Mouse (Mus musculus): ENCODE data around the gene Zzef1. TPM values are rescaled to one million over a fixed set of nuclear protein-coding genes. Genes with fewer than 3 reads are reported as not detected.

Zzef1 gene
- polyA plus RNA-seq, 1 experiment from 2014 or later = 14.3 TPM

DNA sequence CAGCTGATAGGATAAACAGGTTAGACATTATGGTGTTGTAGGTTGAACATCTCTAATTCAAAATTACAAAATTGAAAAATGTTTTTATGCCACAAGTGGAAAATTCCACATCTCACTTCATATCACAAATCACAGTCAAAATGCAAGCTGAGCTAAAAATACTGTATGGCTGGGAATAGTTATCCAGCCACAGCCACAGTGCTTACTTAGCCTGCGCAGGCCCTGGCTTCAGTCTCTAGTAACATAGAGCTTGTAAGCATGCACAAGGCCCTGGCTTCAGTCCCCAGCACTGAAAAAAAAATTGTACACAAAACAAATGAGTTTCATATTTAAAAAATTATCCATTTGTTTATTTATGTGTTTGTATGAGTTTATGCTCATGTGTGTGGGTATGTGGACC lies 56.1 kb downstream of the Zzef1 start:
- H3K36me3 ChIP-seq = peaks cover 76% of the 10 kb centered on the region

DNA sequence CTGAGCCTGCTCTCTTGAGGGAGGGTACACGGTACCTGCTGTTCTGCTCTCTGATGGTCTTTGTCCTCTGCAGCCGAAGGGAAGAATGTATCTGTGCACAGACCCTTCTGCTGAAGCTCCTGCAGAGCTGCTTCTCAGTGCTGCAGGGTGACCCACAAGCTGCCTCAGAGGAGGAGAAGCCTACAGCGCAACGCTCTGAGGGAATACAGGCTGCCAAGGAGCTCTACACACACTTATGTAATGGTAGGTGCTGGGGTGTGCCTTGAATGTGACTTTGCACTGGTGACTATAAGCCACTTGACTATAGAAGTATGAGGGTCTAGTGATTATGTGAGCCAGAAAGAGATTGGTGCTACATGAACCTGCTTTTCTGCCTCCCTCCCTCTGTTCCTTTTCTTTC lies 57.1 kb downstream of the Zzef1 start:
- H3K36me3 ChIP-seq = peaks cover 79% of the 10 kb centered on the region

More for the DNA sequence above, 56.1 kb downstream of the Zzef1 start:
- no peak for ATAC-seq (ENCODE audit: low FRiP score)
- Histone ChIP-seq H3K27me3 (no peaks in the 10 kb centered on the region), H3K9ac (no peak overlapping the region), H3K27ac (no peak overlapping the region), H3K9me3 (replicated peaks) (no peaks in the 10 kb centered on the region), H3K4me2 (replicated peaks) (no peak overlapping the region), H3K4me3 (no peak overlapping the region), H3K4me1 (no peaks in the 10 kb centered on the region)
- WGBS = 95% methylated on average over 1 of the region's 1 CpGs

DNA sequence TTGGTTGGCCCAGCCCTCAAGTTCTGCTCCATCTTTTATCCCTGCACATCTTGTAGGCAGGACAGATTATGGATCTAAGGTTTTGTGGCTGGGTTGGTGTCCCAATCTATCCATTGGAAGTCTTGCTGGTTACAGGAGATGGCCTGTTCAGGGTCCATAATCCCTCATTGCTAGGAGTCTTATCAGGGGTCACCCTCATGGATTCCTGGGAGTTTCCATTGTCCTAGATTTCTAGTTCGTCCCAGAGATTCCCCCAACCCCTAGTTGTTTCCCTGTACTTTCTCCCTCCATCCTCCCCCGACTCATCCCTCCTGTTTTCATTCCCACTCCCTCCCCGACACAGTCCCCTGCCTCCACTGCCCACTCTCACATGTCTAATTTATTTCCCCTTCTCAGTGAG lies 58.2 kb downstream of the Zzef1 start:
- no peak for ATAC-seq (ENCODE audit: low FRiP score)
- H3K27ac ChIP-seq = no peak overlapping the region
- no peaks in the 10 kb centered on the region for H3K27me3 ChIP-seq
- H3K4me1 ChIP-seq = no peaks in the 10 kb centered on the region
- H3K9me3 ChIP-seq (replicated peaks) = no peaks in the 10 kb centered on the region
- peaks cover 76% of the 10 kb centered on the region for H3K36me3 ChIP-seq
- 94% methylated on average over 3 of the region's 3 CpGs for WGBS
- H3K9ac ChIP-seq = no peak overlapping the region
- no peak overlapping the region for H3K4me3 ChIP-seq
- H3K4me2 ChIP-seq (replicated peaks) = no peak overlapping the region

More for the DNA sequence above, 57.1 kb downstream of the Zzef1 start:
- ATAC-seq (ENCODE audit: low FRiP score) = no peak
- Histone ChIP-seq H3K27me3 (no peaks in the 10 kb centered on the region), H3K4me3 (no peak overlapping the region), H3K9me3 (replicated peaks) (no peaks in the 10 kb centered on the region), H3K9ac (no peak overlapping the region), H3K4me2 (replicated peaks) (no peak overlapping the region), H3K27ac (no peak overlapping the region), H3K4me1 (no peaks in the 10 kb centered on the region)
- WGBS = 88% methylated on average over 4 of the region's 4 CpGs

DNA sequence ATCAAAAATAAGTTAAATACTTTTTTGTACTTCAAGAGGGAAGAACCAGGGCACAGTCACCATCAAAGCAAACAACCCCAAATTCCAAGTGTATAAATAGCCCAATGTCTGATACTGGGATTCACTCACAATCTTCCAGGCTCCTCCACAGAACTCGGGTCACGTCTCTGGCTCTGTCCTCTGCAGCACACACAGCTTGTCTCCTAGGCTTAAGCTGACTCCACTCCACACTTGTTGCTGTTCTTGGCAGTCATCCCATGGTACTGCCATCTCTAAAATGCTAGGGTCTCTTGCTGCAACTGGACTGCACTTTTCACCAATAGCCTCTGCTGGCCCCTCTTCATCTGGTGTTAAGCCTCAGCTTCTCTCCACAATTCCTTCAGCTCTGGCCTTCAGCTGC lies 60.7 kb downstream of the Zzef1 start:
- no peaks in the 10 kb centered on the region for H3K27me3 ChIP-seq
- no peak for ATAC-seq (ENCODE audit: low FRiP score)
- no peak overlapping the region for H3K27ac ChIP-seq
- H3K4me2 ChIP-seq (replicated peaks) = no peak overlapping the region
- H3K4me3 ChIP-seq = no peak overlapping the region
- H3K4me1 ChIP-seq = no peaks in the 10 kb centered on the region
- H3K36me3 ChIP-seq = peaks cover 71% of the 10 kb centered on the region
- H3K9me3 ChIP-seq (replicated peaks) = no peaks in the 10 kb centered on the region
- WGBS = 95% methylated on average over 2 of the region's 2 CpGs
- H3K9ac ChIP-seq = no peak overlapping the region

DNA sequence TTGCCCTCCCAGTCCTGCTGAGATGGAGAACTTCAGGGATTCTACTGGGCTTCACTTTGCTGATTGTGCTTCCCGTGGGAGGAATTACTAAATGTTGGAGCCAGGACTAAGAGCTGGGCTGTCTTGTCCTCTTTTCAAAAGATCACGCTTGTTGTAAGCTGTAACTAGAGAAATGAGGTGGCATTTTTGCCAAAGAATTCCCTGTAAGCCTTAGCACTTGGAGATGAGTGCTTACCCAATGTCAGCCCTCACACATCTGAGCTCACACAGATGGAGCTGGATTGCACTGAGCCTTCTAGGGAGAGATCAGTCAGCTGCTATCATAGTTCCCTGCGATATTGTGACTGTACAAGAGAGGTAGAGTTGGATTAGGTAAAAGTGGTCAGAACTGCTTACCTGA lies 65.2 kb downstream of the Zzef1 start:
- Histone ChIP-seq H3K4me2 (replicated peaks) (no peak overlapping the region), H3K27me3 (no peaks in the 10 kb centered on the region), H3K9ac (no peak overlapping the region), H3K4me3 (no peak overlapping the region), H3K36me3 (peaks cover 67% of the 10 kb centered on the region), H3K9me3 (replicated peaks) (no peaks in the 10 kb centered on the region), H3K27ac (no peak overlapping the region), H3K4me1 (no peaks in the 10 kb centered on the region)
- 95% methylated on average over 3 of the region's 3 CpGs for WGBS
- no peak for ATAC-seq (ENCODE audit: low FRiP score)

DNA sequence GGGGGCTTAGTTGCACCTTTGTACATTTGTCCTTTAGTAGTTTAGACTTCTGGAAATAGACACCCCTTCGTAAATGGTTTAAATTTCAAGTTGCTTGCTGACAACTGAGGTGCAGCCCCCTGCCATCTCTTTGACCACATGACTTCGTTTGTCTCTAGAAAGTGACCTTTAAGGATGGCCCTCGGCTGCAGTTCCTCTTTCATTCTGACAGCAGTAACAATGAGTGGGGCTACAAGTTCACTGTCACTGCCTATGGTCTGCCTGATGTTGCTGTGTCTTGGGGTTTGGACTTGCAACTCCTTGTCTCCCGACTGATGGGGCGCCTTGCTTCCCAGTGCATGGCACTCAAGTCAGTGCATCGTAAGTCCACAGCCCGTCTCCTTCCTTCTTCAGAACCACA lies 70.4 kb downstream of the Zzef1 start:
- H3K9me3 ChIP-seq (replicated peaks) = no peaks in the 10 kb centered on the region
- no peaks in the 10 kb centered on the region for H3K4me1 ChIP-seq
- no peak overlapping the region for H3K9ac ChIP-seq
- H3K4me2 ChIP-seq (replicated peaks) = no peak overlapping the region
- H3K27ac ChIP-seq = no peak overlapping the region
- H3K36me3 ChIP-seq = peaks cover 61% of the 10 kb centered on the region
- WGBS = 86% methylated on average over 7 of the region's 7 CpGs
- H3K27me3 ChIP-seq = no peaks in the 10 kb centered on the region
- no peak for ATAC-seq (ENCODE audit: low FRiP score)
- H3K4me3 ChIP-seq = no peak overlapping the region

DNA sequence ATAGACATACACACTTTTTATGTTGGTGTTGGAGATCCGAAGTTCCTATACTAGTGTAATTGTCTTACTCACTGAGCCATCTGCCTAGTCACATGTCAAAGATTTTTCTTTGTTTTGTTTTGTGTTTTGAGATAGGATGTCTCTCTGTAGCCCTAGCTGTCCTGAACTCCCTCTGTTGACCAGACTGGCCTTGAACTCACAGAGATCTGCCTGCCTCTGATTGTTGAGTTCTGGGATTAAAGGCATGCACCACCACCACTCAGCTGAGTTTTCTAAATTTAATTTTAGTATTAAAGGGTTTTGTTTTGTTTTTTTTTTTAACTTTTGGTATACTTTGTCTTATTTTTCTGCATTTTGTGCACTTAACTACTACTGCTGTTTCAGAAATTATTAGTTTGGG lies 76.0 kb downstream of the Zzef1 start:
- no peak overlapping the region for H3K9ac ChIP-seq
- H3K27ac ChIP-seq = no peak overlapping the region
- H3K4me3 ChIP-seq = no peak overlapping the region
- H3K27me3 ChIP-seq = no peaks in the 10 kb centered on the region
- no peak overlapping the region for H3K4me2 ChIP-seq (replicated peaks)
- H3K36me3 ChIP-seq = peaks cover 53% of the 10 kb centered on the region
- ATAC-seq (ENCODE audit: low FRiP score) = no peak
- H3K9me3 ChIP-seq (replicated peaks) = no peaks in the 10 kb centered on the region
- H3K4me1 ChIP-seq = no peaks in the 10 kb centered on the region
- WGBS = 78% methylated on average over 1 of the region's 1 CpGs

DNA sequence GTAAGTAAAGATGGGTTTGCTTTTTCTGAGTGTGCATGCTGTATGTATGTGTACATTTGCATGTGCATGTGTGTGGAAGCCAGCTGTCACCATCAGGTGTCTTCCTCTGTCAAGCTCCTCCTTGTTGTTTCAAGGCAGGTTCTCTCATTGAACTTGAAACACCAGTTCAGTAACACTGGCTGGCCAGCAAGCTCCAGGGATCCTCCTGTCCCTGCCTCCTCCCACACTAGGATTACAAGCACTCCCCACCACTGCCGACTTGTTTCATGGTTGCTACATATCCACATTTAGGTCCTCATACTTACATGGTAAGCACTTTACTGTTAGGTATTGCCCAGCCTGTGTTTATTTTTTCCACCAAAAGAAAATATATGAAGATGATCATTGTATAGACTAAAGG lies 96.6 kb downstream of the Zzef1 start:
- H3K4me2 ChIP-seq (replicated peaks) = no peak overlapping the region
- H3K36me3 ChIP-seq = peaks cover 65% of the 10 kb centered on the region
- 84% methylated on average over 1 of the region's 1 CpGs for WGBS
- no peak overlapping the region for H3K27ac ChIP-seq
- ATAC-seq (ENCODE audit: low FRiP score) = no peak
- no peaks in the 10 kb centered on the region for H3K4me1 ChIP-seq
- H3K27me3 ChIP-seq = no peaks in the 10 kb centered on the region
- no peak overlapping the region for H3K9ac ChIP-seq
- no peak overlapping the region for H3K4me3 ChIP-seq
- H3K9me3 ChIP-seq (replicated peaks) = no peaks in the 10 kb centered on the region

DNA sequence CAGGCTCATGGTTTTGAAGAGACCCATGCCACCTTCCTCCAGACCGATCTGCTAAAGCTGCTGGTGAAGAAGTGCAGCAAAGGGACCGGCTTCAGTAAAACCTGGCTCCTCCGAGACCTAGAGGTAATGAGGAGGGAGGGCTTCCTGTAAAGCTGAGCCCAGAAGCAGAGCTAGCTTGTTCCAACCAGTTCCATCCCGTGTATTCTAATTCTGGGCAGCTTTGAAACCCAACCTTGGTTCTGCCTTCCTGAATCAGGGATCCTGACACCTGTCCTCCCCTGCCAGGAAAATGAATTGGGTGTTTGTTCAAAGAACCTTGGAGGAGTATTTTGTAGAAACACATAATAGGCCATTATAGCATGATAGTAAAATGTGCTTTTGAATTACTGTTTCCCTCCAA lies 112.4 kb downstream of the Zzef1 start:
- no peak overlapping the region for H3K4me3 ChIP-seq
- no peaks in the 10 kb centered on the region for H3K9me3 ChIP-seq (replicated peaks)
- peaks cover 70% of the 10 kb centered on the region for H3K36me3 ChIP-seq
- WGBS = 89% methylated on average over 4 of the region's 4 CpGs
- ATAC-seq (ENCODE audit: low FRiP score) = no peak
- H3K4me2 ChIP-seq (replicated peaks) = no peak overlapping the region
- H3K9ac ChIP-seq = no peak overlapping the region
- no peak overlapping the region for H3K27ac ChIP-seq
- H3K4me1 ChIP-seq = no peaks in the 10 kb centered on the region
- H3K27me3 ChIP-seq = no peaks in the 10 kb centered on the region

DNA sequence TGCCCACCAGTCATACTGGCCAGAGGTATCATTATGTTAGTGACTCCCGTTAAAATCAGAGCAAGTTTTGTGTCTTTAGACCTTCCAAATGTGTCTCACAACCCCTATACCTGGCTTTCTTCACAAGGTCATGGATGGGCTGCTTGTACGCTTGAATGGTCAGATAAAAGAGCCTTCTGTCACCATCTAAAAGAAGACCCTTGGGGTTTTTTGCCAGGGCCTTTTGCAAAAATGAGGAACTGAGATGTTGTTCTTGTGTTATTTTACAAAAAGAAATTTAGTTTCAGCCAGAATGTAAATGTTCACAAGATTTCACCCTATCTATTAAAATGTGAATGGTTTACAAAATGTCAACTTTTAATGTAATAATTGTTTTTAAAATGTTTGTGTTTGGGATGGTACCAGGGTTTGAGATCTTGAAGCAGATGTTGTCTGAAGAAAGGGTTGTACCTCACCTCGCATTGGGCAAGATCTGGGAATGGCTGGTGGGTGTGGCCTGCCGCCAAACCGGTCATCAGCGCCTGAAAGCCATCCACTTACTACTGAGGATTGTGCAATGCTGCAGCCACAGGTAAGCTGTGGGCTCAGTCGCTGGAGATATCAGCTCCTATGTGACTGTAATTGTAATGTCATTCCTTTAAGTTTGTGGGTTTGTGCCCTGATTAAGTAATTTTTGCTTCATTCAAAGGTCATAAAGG lies 121.4 kb downstream of the Zzef1 start:
- H3K4me3 ChIP-seq = no peak overlapping the region
- H3K9me3 ChIP-seq (replicated peaks) = no peaks in the 10 kb centered on the region
- H3K27me3 ChIP-seq = no peaks in the 10 kb centered on the region
- no peak overlapping the region for H3K4me2 ChIP-seq (replicated peaks)
- peaks cover 84% of the 10 kb centered on the region for H3K36me3 ChIP-seq
- no peak for ATAC-seq (ENCODE audit: low FRiP score)
- WGBS = 81% methylated on average over 7 of the region's 7 CpGs
- no peak overlapping the region for H3K9ac ChIP-seq
- H3K27ac ChIP-seq = no peak overlapping the region
- H3K4me1 ChIP-seq = 0 out of 2 replicates have a peak, but pooled peaks cover under 1% of the 10 kb centered on the region

DNA sequence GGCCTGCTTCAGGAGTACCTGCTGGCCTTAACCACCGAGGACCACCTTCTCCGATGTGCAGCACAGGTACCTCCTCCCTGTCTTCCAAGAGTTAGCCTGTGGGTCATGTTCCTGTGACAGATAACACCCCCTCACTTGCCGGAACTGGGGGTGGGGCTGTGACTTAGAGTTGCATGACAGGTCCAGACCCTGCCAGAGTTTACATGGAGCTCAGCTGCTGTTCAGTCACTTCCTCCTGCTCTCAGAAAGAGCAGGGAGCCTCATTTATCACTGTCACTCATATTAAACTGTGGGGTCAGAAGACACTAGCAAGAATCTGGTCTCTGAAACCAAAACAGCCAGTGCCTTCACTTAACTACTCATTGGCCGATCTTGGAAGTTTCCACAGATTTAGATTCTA lies 127.1 kb downstream of the Zzef1 start:
- ATAC-seq (ENCODE audit: low FRiP score) = no peak
- no peak overlapping the region for H3K4me2 ChIP-seq (replicated peaks)
- peaks cover 62% of the 10 kb centered on the region for H3K36me3 ChIP-seq
- H3K4me3 ChIP-seq = no peak overlapping the region
- H3K9ac ChIP-seq = no peak overlapping the region
- H3K4me1 ChIP-seq = peaks cover 7% of the 10 kb centered on the region; the same call in 1 of the 2 replicates
- H3K27me3 ChIP-seq = no peaks in the 10 kb centered on the region
- H3K9me3 ChIP-seq (replicated peaks) = no peaks in the 10 kb centered on the region
- H3K27ac ChIP-seq = no peak overlapping the region
- 68% methylated on average over 4 of the region's 4 CpGs for WGBS

DNA sequence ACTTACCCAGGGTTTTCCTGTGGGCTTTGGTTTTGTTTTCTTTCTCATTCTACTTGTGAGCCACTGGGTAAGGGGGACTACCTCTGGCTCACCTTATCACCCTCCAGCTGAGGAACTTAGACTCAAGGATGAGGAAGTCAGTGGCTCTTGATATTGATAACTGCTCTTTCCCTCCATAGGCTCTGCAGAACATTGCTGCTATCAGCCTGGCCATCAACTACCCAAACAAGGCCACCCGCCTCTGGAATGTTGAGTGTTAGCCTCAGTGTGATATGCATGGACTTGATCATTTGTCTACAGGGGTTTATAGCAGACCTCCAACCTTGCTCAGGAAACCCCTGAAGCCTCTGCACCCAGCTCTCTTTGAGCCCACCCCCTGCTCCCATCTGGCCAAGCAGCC lies 128.4 kb downstream of the Zzef1 start:
- WGBS = 83% methylated on average over 1 of the region's 1 CpGs
- H3K4me2 ChIP-seq (replicated peaks) = no peak overlapping the region
- H3K4me3 ChIP-seq = no peak overlapping the region
- H3K36me3 ChIP-seq = peaks cover 49% of the 10 kb centered on the region
- H3K4me1 ChIP-seq = peaks cover 7% of the 10 kb centered on the region; the same call in 1 of the 2 replicates
- no peak overlapping the region for H3K9ac ChIP-seq
- no peak for ATAC-seq (ENCODE audit: low FRiP score)
- H3K27ac ChIP-seq = no peak overlapping the region
- H3K9me3 ChIP-seq (replicated peaks) = no peaks in the 10 kb centered on the region
- no peaks in the 10 kb centered on the region for H3K27me3 ChIP-seq

DNA sequence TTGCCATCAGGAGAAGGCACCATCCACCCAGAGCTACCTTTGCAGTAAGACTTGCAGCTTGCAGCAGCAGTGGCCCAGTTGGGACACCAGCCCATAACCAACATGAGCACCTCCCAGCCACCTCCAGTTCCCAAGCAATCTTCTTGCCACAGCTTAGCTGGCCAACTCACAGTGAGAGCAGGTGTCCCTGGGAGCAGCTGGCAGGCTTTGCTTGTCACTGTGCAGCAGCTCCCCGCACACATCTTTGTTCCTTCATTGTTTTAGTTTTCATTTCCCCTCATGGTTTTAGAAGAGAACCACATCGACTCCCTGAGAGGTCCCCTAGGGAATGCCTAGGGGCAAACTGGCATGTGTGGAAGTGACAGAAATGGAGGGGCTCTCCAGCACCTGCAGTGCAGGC lies 129.0 kb downstream of the Zzef1 start:
- no peak overlapping the region for H3K4me3 ChIP-seq
- 49% methylated on average over 2 of the region's 2 CpGs for WGBS
- H3K36me3 ChIP-seq = peaks cover 45% of the 10 kb centered on the region
- no peak overlapping the region for H3K9ac ChIP-seq
- no peak overlapping the region for H3K4me2 ChIP-seq (replicated peaks)
- no peak for ATAC-seq (ENCODE audit: low FRiP score)
- H3K4me1 ChIP-seq = peaks cover 7% of the 10 kb centered on the region; the same call in 1 of the 2 replicates
- no peak overlapping the region for H3K27ac ChIP-seq
- H3K27me3 ChIP-seq = no peaks in the 10 kb centered on the region
- no peaks in the 10 kb centered on the region for H3K9me3 ChIP-seq (replicated peaks)
